Mouse (Mus musculus) liver, postnatal 0 days (tissue): ENCODE data around the gene Ctdsp1.

ENCODE experiments used
- CTCF ChIP-seq: sonication (generic); IDR thresholded peaks from 2 replicates; pipeline ENCODE4 v1.5.1; 2016; ENCODE audit warnings: antibody characterized with exemption, low read depth
- EP300 ChIP-seq: IDR thresholded peaks from 2 replicates; pipeline ENCODE4 v1.6.1; 2016; ENCODE audit warnings: antibody characterized with exemption, low read depth, mild to moderate bottlenecking

DNA sequence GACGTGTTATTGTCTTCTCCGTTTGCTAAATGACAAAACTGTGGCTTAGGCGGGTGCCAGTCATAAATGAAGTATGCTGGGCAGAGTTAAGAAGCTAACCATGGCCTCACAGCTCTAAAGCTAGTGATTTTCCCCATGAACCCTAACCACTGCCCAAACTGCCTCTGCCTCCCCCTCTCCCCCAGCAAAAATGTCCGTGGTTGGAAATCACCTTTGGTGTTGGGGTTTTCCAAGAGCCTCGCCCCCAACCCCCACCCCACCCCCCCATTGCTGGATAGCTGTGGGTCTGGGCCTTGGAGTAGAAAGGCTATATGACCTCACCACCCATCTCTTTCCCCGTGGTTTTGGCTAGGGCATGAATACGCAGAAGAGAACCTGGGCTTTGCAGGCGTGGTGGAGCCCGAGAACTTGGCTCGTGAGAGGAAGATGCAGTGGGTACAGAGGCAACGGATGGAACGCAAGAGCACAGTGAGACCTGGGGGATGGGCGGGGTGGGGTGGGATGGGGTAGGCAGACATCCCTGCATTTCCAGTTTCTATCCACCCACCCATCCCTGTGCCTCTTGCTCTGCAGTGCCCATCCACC lies 40.0 kb upstream of the Ctdsp1 start:
- TF ChIP-seq CTCF (no peak), EP300 (no peak)
